In the genomic region with DNA sequence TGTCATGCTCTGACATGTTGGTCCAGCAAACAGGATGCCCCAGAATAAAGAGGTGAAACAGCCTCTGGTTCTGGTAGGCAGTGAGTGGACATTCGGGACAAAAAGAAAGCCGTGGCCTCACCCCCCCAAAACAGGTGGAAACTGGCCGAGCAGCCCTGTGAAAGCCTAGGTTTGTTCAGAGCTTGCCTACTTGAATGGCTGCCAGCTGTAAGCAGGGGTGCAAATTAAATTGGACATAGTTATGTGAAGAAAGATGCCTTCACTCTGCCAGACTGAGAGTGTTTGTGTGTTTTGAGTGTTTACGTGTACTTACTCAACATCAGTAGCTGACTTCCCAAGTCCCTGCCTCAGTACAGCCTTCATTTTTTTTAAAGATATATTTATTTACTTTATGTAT, we compare ENCODE assay signal across 10 mouse cellular contexts. TPM values are rescaled to one million over a fixed set of nuclear protein-coding genes. Genes with fewer than 3 reads are reported as not detected.
DNase-seq lines count a peak whose midpoint lies in the region; ATAC-seq and TF ChIP-seq lines count a peak whose summit lies in the region.
"Had no signal": no experiment of that assay in that cellular context is flagged by ENCODE, and none has a peak within 500 bp of the region (broad histone marks: within the 10 kb centered on the region; RNA-seq: fewer than 3 reads in every experiment).

No protein-coding gene starts in this region.

- DNase-seq in kidney, postnatal 0 days (ENCODE audit: low spot score): no peak
- DNase-seq in kidney, adult 8-10 months: no peak
- DNase-seq in hindbrain, embryonic 14.5 days (ENCODE audit: low spot score): no peak
- DNase-seq in left cerebral cortex, postnatal 25 days (ENCODE audit: low spot score in 2 of 2): no peak
- DNase-seq in layer of hippocampus, adult 9-11 months: no peak
- no peak for DNase-seq in testis, postnatal 10 days (ENCODE audit: low spot score)
- DNase-seq: thymus, adult 2 months had no signal

- peaks cover 32% of the 10 kb centered on the region for H3K4me1 ChIP-seq in kidney, postnatal 0 days (replicated peaks; ENCODE audit: insufficient read depth, low read length)
- H3K4me1 ChIP-seq in embryonic facial prominence, embryonic 15.5 days: peaks cover 83% of the 10 kb centered on the region
- H3K4me1 ChIP-seq in hindbrain, embryonic 14.5 days (replicated peaks; ENCODE audit: control insufficient read depth, insufficient read depth, low read length): peaks cover 56% of the 10 kb centered on the region
- H3K4me1 ChIP-seq in midbrain, embryonic 15.5 days: peaks cover 68% of the 10 kb centered on the region

- no peak overlapping the region for H3K27ac ChIP-seq in kidney, postnatal 0 days
- H3K27ac ChIP-seq in embryonic facial prominence, embryonic 15.5 days (replicated peaks): peak overlapping the region; percentile 97
- peak overlapping the region; percentile 90 for H3K27ac ChIP-seq in hindbrain, embryonic 14.5 days
- peak overlapping the region; percentile 81 for H3K27ac ChIP-seq in midbrain, embryonic 15.5 days
- H3K27ac ChIP-seq: liver, embryonic 14.5 days had no signal

- H3K9ac ChIP-seq in kidney, postnatal 0 days (ENCODE audit: low read depth, low read length): no peak overlapping the region
- no peak overlapping the region for H3K9ac ChIP-seq in embryonic facial prominence, embryonic 15.5 days
- H3K9ac ChIP-seq in hindbrain, embryonic 14.5 days: peak overlapping the region; percentile 92
- peak overlapping the region; percentile 28 for H3K9ac ChIP-seq in midbrain, embryonic 15.5 days
- H3K9ac ChIP-seq: liver, embryonic 14.5 days had no signal

- no peaks in the 10 kb centered on the region for H3K9me3 ChIP-seq in kidney, postnatal 0 days (replicated peaks; ENCODE audit: low read length)
- H3K9me3 ChIP-seq in embryonic facial prominence, embryonic 15.5 days (replicated peaks): no peaks in the 10 kb centered on the region
- H3K9me3 ChIP-seq in hindbrain, embryonic 14.5 days (ENCODE audit: control insufficient read depth, low read length): no peaks in the 10 kb centered on the region
- no peaks in the 10 kb centered on the region for H3K9me3 ChIP-seq in midbrain, embryonic 15.5 days

- H3K36me3 ChIP-seq in kidney, postnatal 0 days (ENCODE audit: insufficient read depth, low read length): no peaks in the 10 kb centered on the region
- H3K36me3 ChIP-seq in embryonic facial prominence, embryonic 15.5 days: no peaks in the 10 kb centered on the region
- no peaks in the 10 kb centered on the region for H3K36me3 ChIP-seq in hindbrain, embryonic 14.5 days (replicated peaks; ENCODE audit: control insufficient read depth, insufficient read depth)
- no peaks in the 10 kb centered on the region for H3K36me3 ChIP-seq in midbrain, embryonic 15.5 days (replicated peaks)

- peak overlapping the region; percentile 83 for H3K4me2 ChIP-seq in kidney, postnatal 0 days (ENCODE audit: low read length)
- H3K4me2 ChIP-seq in embryonic facial prominence, embryonic 15.5 days (replicated peaks): peak overlapping the region; percentile 77
- H3K4me2 ChIP-seq in hindbrain, embryonic 14.5 days (replicated peaks): peak overlapping the region; percentile 95
- peak overlapping the region; percentile 86 for H3K4me2 ChIP-seq in midbrain, embryonic 15.5 days

- no peak overlapping the region for H3K4me3 ChIP-seq in kidney, postnatal 0 days (replicated peaks; ENCODE audit: low read depth, low read length)
- peak overlapping the region; percentile 76 for H3K4me3 ChIP-seq in embryonic facial prominence, embryonic 15.5 days (replicated peaks)
- peak overlapping the region; percentile 62 for H3K4me3 ChIP-seq in hindbrain, embryonic 14.5 days (replicated peaks; ENCODE audit: low read length)
- peak overlapping the region; percentile 62 for H3K4me3 ChIP-seq in midbrain, embryonic 15.5 days

- H3K27me3 ChIP-seq in kidney, postnatal 0 days (ENCODE audit: insufficient read depth, low read length): no peaks in the 10 kb centered on the region
- no peaks in the 10 kb centered on the region for H3K27me3 ChIP-seq in embryonic facial prominence, embryonic 15.5 days
- H3K27me3 ChIP-seq in hindbrain, embryonic 14.5 days (ENCODE audit: control insufficient read depth, insufficient read depth, low read length): no peaks in the 10 kb centered on the region
- H3K27me3 ChIP-seq in midbrain, embryonic 15.5 days (replicated peaks): no peaks in the 10 kb centered on the region

- 38% methylated on average over 4 of the region's 4 CpGs for WGBS in kidney, postnatal 0 days
- 12% methylated on average over 4 of the region's 4 CpGs for WGBS in embryonic facial prominence, embryonic 15.5 days
- WGBS in hindbrain, embryonic 14.5 days: 29% methylated on average over 4 of the region's 4 CpGs
- 29% methylated on average over 4 of the region's 4 CpGs for WGBS in midbrain, embryonic 15.5 days

- no peak for ATAC-seq in kidney, postnatal 0 days (replicated peaks; ENCODE audit: low FRiP score, low read depth)
- ATAC-seq in embryonic facial prominence, embryonic 15.5 days (ENCODE audit: insufficient number of reproducible peaks, low FRiP score, low TSS enrichment, low read depth): no peak
- ATAC-seq in hindbrain, embryonic 14.5 days (ENCODE audit: low FRiP score): no peak
- ATAC-seq in midbrain, embryonic 15.5 days (replicated peaks): no peak

- no peak for TF ChIP-seq CTCF in kidney, postnatal 0 days (IDR thresholded peaks at IDR 0.05; ENCODE audit: low read depth)

- intact Hi-C loops in left cerebral cortex, postnatal 25 days (cut with DNase I): no loop called here

RNA-seq across cellular contexts. Expression of a gene that starts 18.7 kb away (rescaled TPM):
- 6.6 and 6.7 TPM in 2 replicates for polyA plus RNA-seq in kidney, postnatal 0 days (2015; fragmentation: Nextera tagmentation; extraction: Ambion mirVana)
- 23.0 and 24.1 TPM in 2 replicates for polyA plus RNA-seq in embryonic facial prominence, embryonic 15.5 days (2015; fragmentation: Nextera tagmentation; extraction: Ambion mirVana)
- polyA plus RNA-seq in hindbrain, embryonic 14.5 days (2014; fragmentation: Nextera tagmentation; extraction: Ambion mirVana): 46.3 and 46.7 TPM in 2 replicates
- polyA plus RNA-seq in midbrain, embryonic 15.5 days (2015; fragmentation: Nextera tagmentation; extraction: Ambion mirVana): 46.6 and 50.4 TPM in 2 replicates
- 10 to 100 TPM; 62.3 to 66.1 TPM for total RNA-seq in left cerebral cortex, postnatal 25 days (2021)

Comparison
In these comparisons a context has a peak if more than half of its experiments do, and no peak if none do; other contexts are left out.
1. H3K9ac ChIP-seq: peak in hindbrain, embryonic 14.5 days (single experiment) and midbrain, embryonic 15.5 days (single experiment); none in kidney, postnatal 0 days (single experiment) and embryonic facial prominence, embryonic 15.5 days (single experiment).
2. Peak in every context shown above with its lines, with median percentiles within 50 percentile points of each other: H3K4me2 ChIP-seq.